Mouse (Mus musculus): Measurements from ENCODE around the gene 4930404H24Rik.

DNA sequence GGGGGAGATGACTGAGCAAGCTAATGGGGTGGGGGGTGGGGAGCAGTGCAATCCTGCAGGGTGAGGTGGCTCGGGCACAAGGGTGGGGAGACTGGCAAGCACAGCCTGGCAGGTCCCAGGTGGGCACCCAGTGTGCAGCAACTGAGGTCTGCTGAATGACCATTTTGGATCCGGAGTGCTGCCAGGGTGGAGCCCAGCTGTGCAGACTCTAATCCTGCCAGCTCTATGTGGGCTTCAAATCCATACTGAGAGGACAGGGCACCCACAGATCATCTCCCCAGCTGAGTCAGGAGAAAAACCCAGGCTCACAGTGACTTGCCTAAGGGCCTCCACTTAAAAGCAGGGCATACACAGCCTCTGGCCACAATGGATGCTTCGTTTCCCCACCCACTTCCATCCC, 15.8 kb downstream of the 4930404H24Rik start:
- no peak for TF ChIP-seq MAFK (IDR thresholded peaks at IDR 0.05; ENCODE audit: insufficient read depth, low read depth, low read length)
- TF ChIP-seq ZC3H11A (IDR thresholded peaks at IDR 0.05; ENCODE audit: borderline replicate concordance, low read depth, low read length): no peak
- no peak for TF ChIP-seq ZNF384 (IDR thresholded peaks at IDR 0.05; ENCODE audit: low read depth, low read length)
- no peak for TF ChIP-seq HCFC1 (IDR thresholded peaks at IDR 0.05; ENCODE audit: borderline replicate concordance, insufficient read depth, low read length)
